Mouse (Mus musculus) lung, postnatal 0 days (tissue): Measurements from ENCODE around the gene Gatad2b. TPM values are rescaled to one million over a fixed set of nuclear protein-coding genes. Genes with fewer than 3 reads are reported as not detected.

Experiments
- ATAC-seq: fragments of 200-750 bp; cut with Nextera tagmentation; 2 replicates; pipeline ENCODE4 v1.8.0; 2017; ENCODE audit warnings: moderate library complexity
- DNase-seq: peaks from one replicate; pipeline ENCODE4 v3.0.0-alpha.2; 2016; ENCODE audit warnings: low spot score
- H3K27ac ChIP-seq: fragments of 300-500 bp; sonication (generic); 2 replicates; pipeline ENCODE4 v1.5.1; 2014; ENCODE audit warnings: antibody characterized with exemption, mild to moderate bottlenecking, low read length, mixed read lengths
- H3K27me3 ChIP-seq: fragments of 300-500 bp; sonication (generic); replicated peaks from 2 replicates; pipeline ENCODE4 v1.6.1; 2014; ENCODE audit warnings: low read length, mixed read lengths; ENCODE audit not compliant: insufficient read depth
- H3K36me3 ChIP-seq: fragments of 300-500 bp; sonication (generic); 2 replicates; pipeline ENCODE4 v1.6.1; 2014; ENCODE audit warnings: low read length, mixed read lengths; ENCODE audit not compliant: insufficient read depth
- H3K4me1 ChIP-seq: fragments of 300-500 bp; sonication (generic); 2 replicates; pipeline ENCODE4 v1.6.1; 2014; ENCODE audit warnings: antibody characterized with exemption, low read depth, low read length, mixed read lengths; ENCODE audit not compliant: insufficient read depth
- H3K4me2 ChIP-seq: fragments of 300-500 bp; sonication (generic); replicated peaks from 2 replicates; pipeline ENCODE4 v1.6.1; 2014; ENCODE audit warnings: low read depth, mild to moderate bottlenecking, low read length, moderate library complexity, mixed read lengths
- H3K4me3 ChIP-seq: fragments of 300-500 bp; sonication (generic); 2 replicates; pipeline ENCODE4 v1.5.1; 2014; ENCODE audit warnings: low read depth, low read length
- H3K9ac ChIP-seq: fragments of 300-500 bp; sonication (generic); replicated peaks from 2 replicates; pipeline ENCODE4 v1.6.1; 2014; ENCODE audit warnings: low read depth, mild to moderate bottlenecking
- H3K9me3 ChIP-seq: fragments of 300-500 bp; sonication (generic); 2 replicates; pipeline ENCODE4 v1.6.1; 2016; ENCODE audit warnings: low read length, mixed read lengths
- CTCF ChIP-seq: IDR thresholded peaks from 2 replicates; pipeline ENCODE4 v1.5.1; 2016; ENCODE audit warnings: antibody characterized with exemption, mild to moderate bottlenecking
- EP300 ChIP-seq: IDR thresholded peaks from 2 replicates; pipeline ENCODE4 v1.6.1; 2016; ENCODE audit warnings: antibody characterized with exemption, mild to moderate bottlenecking, control low read depth
- WGBS: fragments of 180-500 bp; shearing (Covaris S2); extraction: QIAGEN DNeasy Blood & Tissue Kit; methylation state at CpG from one replicate; pipeline ENCODE4 v1.1.7; 2014; 5-methylcytosine and 5-hydroxymethylcytosine counted together
- polyA plus RNA-seq: library from polyadenylated mRNA; unstranded; fragments of >200 nt; fragmentation: Nextera tagmentation; extraction: Ambion mirVana; gene quantifications from 2 replicates; pipeline ENCODE4 v1.2.1, GENCODE M21; 2015

The Gatad2b gene
- polyA plus RNA-seq, 1 experiment from 2014 or later: 9.2 TPM

DNA sequence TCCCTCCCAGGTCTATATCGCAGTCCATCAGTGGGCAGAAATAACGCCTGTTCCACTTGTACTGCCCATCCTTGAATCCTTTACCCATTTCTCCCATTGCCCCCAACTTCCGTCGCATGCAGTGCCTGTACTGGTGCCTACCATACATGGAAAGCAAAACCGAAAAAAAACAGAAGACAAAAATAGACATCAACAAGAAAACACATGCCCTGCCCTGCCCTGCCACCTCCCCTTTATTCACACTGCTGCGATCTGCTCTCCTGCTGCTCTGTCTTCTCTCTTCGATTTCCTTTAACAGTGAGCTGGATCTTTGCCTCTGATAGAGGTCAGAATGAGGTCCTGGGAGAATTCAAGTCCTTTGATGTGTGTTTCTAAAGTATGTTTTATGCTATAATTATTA, 65.0 kb downstream of the Gatad2b start:
- H3K27me3 ChIP-seq: no peaks in the 10 kb centered on the region
- no peak for ATAC-seq
- H3K4me3 ChIP-seq: no peak overlapping the region

DNA sequence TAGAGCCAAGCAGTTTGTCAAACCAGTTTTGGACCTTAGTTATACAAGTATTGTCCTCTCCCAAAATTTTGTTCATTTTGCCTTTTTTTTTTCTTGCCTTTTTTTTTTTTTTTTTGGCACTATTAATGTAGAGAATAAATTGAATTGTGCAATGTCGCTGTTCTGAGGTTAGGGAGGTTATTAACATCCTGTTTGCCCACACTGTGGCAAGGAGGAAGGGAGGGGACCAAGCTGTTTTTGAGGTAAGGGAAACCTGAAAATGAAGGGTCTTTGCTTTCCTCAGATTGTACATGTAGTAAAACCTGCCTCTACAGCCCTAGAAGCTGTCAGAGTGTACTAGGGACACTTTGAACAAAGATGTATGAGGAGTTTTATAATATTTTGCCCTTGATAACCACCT, 66.3 kb downstream of the Gatad2b start:
- no peak for DNase-seq
- no peak overlapping the region for H3K4me2 ChIP-seq
- ATAC-seq: no peak
- H3K9me3 ChIP-seq: no peaks in the 10 kb centered on the region
- H3K4me3 ChIP-seq: no peak overlapping the region
- 56% methylated on average over 1 of the region's 1 CpGs for WGBS
- H3K36me3 ChIP-seq: peaks cover 29% of the 10 kb centered on the region; the same call in 1 of the 2 replicates
- no peak overlapping the region for H3K27ac ChIP-seq
- no peaks in the 10 kb centered on the region for H3K4me1 ChIP-seq
- H3K9ac ChIP-seq: no peak overlapping the region
- no peak for TF ChIP-seq CTCF
- no peak for TF ChIP-seq EP300
- H3K27me3 ChIP-seq: no peaks in the 10 kb centered on the region

More for the DNA sequence above, 65.0 kb downstream of the Gatad2b start:
- 93% methylated on average over 7 of the region's 7 CpGs for WGBS
- Histone ChIP-seq H3K9ac (no peak overlapping the region), H3K36me3 (peaks cover 37% of the 10 kb centered on the region; the same call in 1 of the 2 replicates), H3K4me2 (no peak overlapping the region), H3K9me3 (no peaks in the 10 kb centered on the region), H3K27ac (no peak overlapping the region), H3K4me1 (no peaks in the 10 kb centered on the region)
- TF ChIP-seq CTCF (no peak), EP300 (no peak)
- no peak for DNase-seq

DNA sequence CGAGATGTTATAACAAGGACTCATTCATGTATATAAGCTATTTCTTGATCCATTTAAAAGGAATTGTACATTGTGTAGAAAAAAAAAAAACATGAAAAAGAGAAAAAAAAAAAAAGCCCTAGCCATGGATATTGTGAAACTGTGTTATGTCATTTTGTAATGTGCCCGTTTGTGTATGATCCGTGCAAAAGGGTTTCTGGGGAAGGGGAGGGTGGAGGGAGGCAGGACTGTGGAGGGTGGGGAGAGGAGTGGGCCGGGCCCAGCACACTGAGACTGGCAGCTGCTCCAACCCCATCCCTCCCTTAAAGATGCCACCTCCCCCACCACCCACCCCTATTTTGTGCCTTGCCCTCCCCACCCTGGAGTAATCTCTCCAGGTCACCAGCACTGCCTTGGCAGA, 68.5 kb downstream of the Gatad2b start:
- no peak for DNase-seq
- H3K9me3 ChIP-seq: no peaks in the 10 kb centered on the region
- H3K4me2 ChIP-seq: no peak overlapping the region
- ATAC-seq: no peak
- no peak for TF ChIP-seq CTCF
- TF ChIP-seq EP300: no peak
- no peak overlapping the region for H3K9ac ChIP-seq
- H3K4me1 ChIP-seq: no peaks in the 10 kb centered on the region
- no peak overlapping the region for H3K27ac ChIP-seq
- peaks cover 8% of the 10 kb centered on the region; the same call in 1 of the 2 replicates for H3K36me3 ChIP-seq
- no peaks in the 10 kb centered on the region for H3K27me3 ChIP-seq
- WGBS: 76% methylated on average over 4 of the region's 4 CpGs
- H3K4me3 ChIP-seq: no peak overlapping the region

DNA sequence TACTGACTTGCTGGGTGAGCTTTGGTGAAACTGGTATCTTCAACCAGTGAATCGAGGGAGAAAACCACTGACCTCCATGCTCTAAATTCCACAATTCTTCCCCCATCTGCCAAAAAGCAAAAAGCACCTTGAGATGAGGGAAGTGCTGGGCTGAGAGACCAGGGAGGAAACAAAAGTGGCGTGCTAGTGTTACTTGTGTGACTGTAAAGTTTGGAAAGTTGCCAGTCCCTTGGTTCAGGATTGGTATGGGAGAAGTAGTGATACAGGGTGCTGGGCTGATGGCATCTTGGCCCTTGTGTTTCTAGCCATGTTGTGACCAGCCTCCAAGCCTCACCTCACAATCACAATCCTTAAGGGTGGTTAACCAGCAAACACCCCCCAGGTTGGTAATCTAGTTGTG, 69.4 kb downstream of the Gatad2b start:
- no peak overlapping the region for H3K9ac ChIP-seq
- peaks cover 5% of the 10 kb centered on the region; the same call in 1 of the 2 replicates for H3K36me3 ChIP-seq
- WGBS: 61% methylated on average over 2 of the region's 2 CpGs

DNA sequence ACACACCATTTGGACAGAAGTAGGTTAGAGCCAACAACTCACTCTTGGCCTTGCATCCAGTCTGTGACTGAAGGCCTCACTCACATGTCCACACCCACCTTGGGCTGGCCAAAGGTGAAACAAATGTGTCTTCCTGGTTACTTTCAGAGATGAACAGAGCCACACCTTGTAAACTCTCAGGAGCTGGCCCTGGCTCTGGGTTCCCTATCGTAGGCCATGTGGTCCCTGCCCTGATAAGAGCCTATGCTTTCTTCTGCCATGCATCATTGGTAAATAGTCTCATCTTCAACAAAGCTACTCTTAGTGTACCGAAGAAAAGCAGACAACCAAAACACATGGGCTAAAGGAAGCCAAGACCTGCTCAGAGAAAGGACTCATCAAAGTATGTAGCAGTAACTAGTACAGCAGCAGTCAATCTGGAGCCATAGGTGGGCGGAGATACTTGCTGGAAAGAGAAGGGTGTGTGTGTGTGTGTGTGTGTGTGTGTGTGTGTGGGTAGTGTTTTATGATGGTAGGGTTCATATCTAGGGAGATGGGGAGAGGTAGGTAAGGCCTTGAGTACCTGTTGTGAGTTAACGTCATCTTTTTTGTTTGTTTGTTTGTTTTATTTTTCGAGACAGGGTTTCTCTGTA, 74.1 kb downstream of the Gatad2b start:
- ATAC-seq (no peak), DNase-seq (no peak)
- H3K36me3 ChIP-seq: no peaks in the 10 kb centered on the region
- H3K9ac ChIP-seq: no peak overlapping the region
- H3K4me2 ChIP-seq: no peak overlapping the region
- TF ChIP-seq EP300 (no peak), CTCF (no peak)
- H3K4me1 ChIP-seq: no peaks in the 10 kb centered on the region
- no peak overlapping the region for H3K27ac ChIP-seq
- H3K27me3 ChIP-seq: no peaks in the 10 kb centered on the region
- H3K9me3 ChIP-seq: no peaks in the 10 kb centered on the region
- 82% methylated on average over 5 of the region's 5 CpGs for WGBS
- no peak overlapping the region for H3K4me3 ChIP-seq

More for the DNA sequence above, 69.4 kb downstream of the Gatad2b start:
- no peak for ATAC-seq
- Histone ChIP-seq H3K4me1 (no peaks in the 10 kb centered on the region), H3K4me3 (no peak overlapping the region), H3K4me2 (no peak overlapping the region), H3K27me3 (no peaks in the 10 kb centered on the region), H3K9me3 (no peaks in the 10 kb centered on the region), H3K27ac (no peak overlapping the region)
- TF ChIP-seq CTCF (no peak), EP300 (no peak)
- no peak for DNase-seq

DNA sequence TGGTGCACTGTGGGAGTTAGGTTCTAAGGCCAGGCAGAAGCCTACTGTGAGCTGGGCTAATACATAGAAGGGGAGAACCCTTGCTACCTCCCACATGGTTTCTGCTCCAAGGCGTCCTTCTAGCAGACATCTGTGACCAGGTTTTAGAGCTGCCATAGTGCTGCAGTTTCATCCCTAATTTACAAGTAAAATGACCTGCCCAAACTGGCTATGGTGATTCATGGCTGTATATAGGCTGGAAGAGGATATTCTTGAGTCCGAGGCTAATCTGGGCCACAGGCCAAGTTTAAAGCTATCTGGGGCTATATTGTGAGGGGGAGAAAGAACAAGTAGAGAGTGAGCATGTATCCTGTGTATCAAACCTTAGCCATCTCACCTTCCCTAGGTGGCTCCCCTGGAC, 76.1 kb downstream of the Gatad2b start:
- DNase-seq (no peak), ATAC-seq (no peak)
- H3K36me3 ChIP-seq: no peaks in the 10 kb centered on the region
- no peak overlapping the region for H3K4me2 ChIP-seq
- H3K9me3 ChIP-seq: no peaks in the 10 kb centered on the region
- TF ChIP-seq EP300 (no peak), CTCF (no peak)
- H3K4me1 ChIP-seq: no peaks in the 10 kb centered on the region
- H3K9ac ChIP-seq: no peak overlapping the region
- WGBS: 27% methylated on average over 2 of the region's 2 CpGs
- H3K27ac ChIP-seq: no peak overlapping the region
- H3K27me3 ChIP-seq: no peaks in the 10 kb centered on the region
- H3K4me3 ChIP-seq: no peak overlapping the region

DNA sequence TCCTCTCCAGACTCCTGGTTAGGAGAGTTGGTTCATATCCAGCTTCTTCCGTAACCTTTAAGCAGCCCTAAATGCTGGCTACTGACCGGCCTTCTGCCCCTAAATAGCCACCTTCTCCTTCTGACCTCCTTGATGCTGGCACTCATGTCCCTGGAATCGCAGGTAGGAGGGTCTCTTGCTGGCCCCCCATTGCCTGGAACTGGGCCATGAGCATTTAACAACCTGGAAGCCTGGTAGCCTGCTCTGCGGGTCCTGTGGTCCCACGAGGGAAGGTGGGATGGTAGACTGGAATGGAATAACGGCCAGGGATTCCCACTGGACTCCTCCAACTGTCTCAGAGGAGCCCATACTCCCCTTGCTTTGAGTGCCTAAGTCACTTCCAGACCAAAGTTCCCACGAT, 78.9 kb downstream of the Gatad2b start:
- H3K4me2 ChIP-seq: no peak overlapping the region
- TF ChIP-seq CTCF (no peak), EP300 (no peak)
- no peaks in the 10 kb centered on the region for H3K4me1 ChIP-seq
- no peak overlapping the region for H3K27ac ChIP-seq
- WGBS: 66% methylated on average over 7 of the region's 7 CpGs
- no peaks in the 10 kb centered on the region for H3K36me3 ChIP-seq
- H3K4me3 ChIP-seq: no peak overlapping the region
- no peaks in the 10 kb centered on the region for H3K27me3 ChIP-seq
- H3K9ac ChIP-seq: no peak overlapping the region
- H3K9me3 ChIP-seq: no peaks in the 10 kb centered on the region
- no peak for ATAC-seq
- no peak for DNase-seq
